Mouse (Mus musculus) E14TG2a.4 (cell line): ENCODE results near the gene Itpr2.

Experiments
- H3K27me3 ChIP-seq: 2 replicates; pipeline ENCODE4 v1.6.1; 2014; ENCODE audit warnings: low read length, control low read depth; ENCODE audit not compliant: insufficient read depth
- H3K36me3 ChIP-seq: 2 replicates; pipeline ENCODE4 v1.6.1; 2014; ENCODE audit warnings: low read length, control low read depth; ENCODE audit not compliant: insufficient read depth
- H3K4me1 ChIP-seq: replicated peaks from 2 replicates; pipeline ENCODE4 v1.6.1; 2014; ENCODE audit warnings: low read depth, low read length, control low read depth
- H3K4me3 ChIP-seq: replicated peaks from 2 replicates; pipeline ENCODE4 v1.5.1; 2014; ENCODE audit warnings: mild to moderate bottlenecking, low read length
- H3K9me3 ChIP-seq: 2 replicates; pipeline ENCODE4 v1.6.1; 2014; ENCODE audit warnings: low read length, control low read depth
- CTCF ChIP-seq: conservative IDR thresholded peaks from 2 replicates; pipeline ENCODE4 v1.5.1; 2014; ENCODE audit warnings: low read length
- NANOG ChIP-seq: IDR thresholded peaks from 2 replicates; pipeline ENCODE4 v1.6.1; 2014; ENCODE audit warnings: borderline replicate concordance, low read length, mixed read lengths
- POU5F1 ChIP-seq: IDR thresholded peaks from 2 replicates; pipeline ENCODE4 v1.6.1; 2014; ENCODE audit warnings: low read length, borderline replicate concordance

Itpr2 gene

GRCm38 (mm10) chr6:146246368-146246767, 255.7 kb downstream of the Itpr2 start:
- Histone ChIP-seq H3K4me1 (peaks cover 28% of the 10 kb centered on the region), H3K36me3 (no peaks in the 10 kb centered on the region), H3K27me3 (no peaks in the 10 kb centered on the region), H3K9me3 (peaks cover 5% of the 10 kb centered on the region), H3K4me3 (no peak overlapping the region)
- TF ChIP-seq CTCF: no peak
- no peak for TF ChIP-seq NANOG
- no peak for TF ChIP-seq POU5F1

DNA sequence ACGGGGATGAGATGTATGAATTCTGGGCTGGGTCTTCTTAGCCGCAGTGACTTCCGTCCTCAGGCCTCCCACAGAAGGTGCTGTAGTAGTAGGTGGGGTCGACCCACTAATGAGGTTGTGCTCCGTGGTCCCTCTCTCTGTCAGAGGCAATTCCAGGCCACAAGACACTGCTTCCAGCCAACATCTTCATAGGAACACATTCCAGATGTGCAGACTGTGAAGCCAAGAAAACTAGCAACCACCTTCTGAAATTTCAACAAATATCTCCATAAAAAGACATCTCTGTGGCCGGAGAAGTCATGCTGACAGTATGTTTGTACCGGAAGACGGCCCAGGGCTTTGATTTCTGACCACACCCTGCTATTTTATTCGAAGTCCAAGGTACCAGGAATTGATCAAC, 256.1 kb downstream of the Itpr2 start:
- Histone ChIP-seq H3K4me1 (peaks cover 28% of the 10 kb centered on the region), H3K36me3 (no peaks in the 10 kb centered on the region), H3K9me3 (peaks cover 5% of the 10 kb centered on the region), H3K27me3 (no peaks in the 10 kb centered on the region), H3K4me3 (no peak overlapping the region)
- TF ChIP-seq CTCF (no peak), POU5F1 (no peak), NANOG (no peak)

DNA sequence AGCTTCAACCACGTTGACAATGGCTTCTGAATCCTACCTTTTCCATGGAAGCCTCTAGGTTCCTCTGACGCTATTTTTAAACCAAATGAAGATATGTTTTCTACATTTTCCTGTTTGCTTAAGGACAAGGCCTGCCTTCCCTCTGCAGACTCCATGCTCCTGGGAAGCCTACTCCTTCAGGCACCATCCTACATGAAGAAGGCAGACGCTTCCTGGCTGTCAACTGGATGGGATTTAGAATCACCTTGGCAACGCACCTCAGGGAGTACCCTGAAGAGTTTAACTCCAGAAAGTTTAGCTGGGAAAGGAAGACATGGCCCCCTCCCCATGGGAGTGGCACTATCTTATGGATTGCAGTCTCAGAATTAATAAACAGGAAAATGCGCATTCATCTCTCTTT, 259.0 kb downstream of the Itpr2 start:
- Histone ChIP-seq H3K9me3 (peaks cover 5% of the 10 kb centered on the region), H3K4me1 (peaks cover 15% of the 10 kb centered on the region; the same call in 1 of the 2 replicates), H3K27me3 (no peaks in the 10 kb centered on the region), H3K36me3 (no peaks in the 10 kb centered on the region), H3K4me3 (no peak overlapping the region)
- TF ChIP-seq POU5F1 (no peak), NANOG (no peak)

DNA sequence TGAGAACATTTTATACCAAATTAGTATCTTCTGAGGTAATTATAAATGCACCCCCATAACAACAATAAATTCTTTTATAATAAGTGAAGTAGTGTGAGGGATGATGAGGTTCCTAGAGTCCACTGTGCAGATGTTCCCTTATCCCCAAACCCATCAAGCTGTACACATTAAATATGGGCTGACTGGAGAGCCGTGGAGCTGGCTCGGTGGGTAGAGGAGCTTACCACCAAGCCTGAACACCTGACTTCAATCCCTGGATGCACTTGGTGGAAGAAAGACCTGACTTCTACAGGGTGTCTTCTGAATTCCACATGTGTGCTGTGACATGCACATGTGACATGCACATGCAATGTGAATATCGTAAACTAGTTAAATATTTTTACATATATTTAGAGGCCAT, 260.7 kb downstream of the Itpr2 start:
- Histone ChIP-seq H3K4me3 (no peak overlapping the region), H3K9me3 (peaks cover 5% of the 10 kb centered on the region), H3K27me3 (no peaks in the 10 kb centered on the region), H3K36me3 (no peaks in the 10 kb centered on the region), H3K4me1 (no peaks in the 10 kb centered on the region; the same call in 1 of the 2 replicates)
- TF ChIP-seq CTCF (no peak), POU5F1 (no peak), NANOG (no peak)

- no peaks in the 10 kb centered on the region for H3K27me3 ChIP-seq
- H3K36me3 ChIP-seq: no peaks in the 10 kb centered on the region
- H3K9me3 ChIP-seq: no peaks in the 10 kb centered on the region; the same call in 1 of the 2 replicates
- no peak for TF ChIP-seq NANOG
- no peak overlapping the region for H3K4me3 ChIP-seq
- H3K4me1 ChIP-seq: no peaks in the 10 kb centered on the region
Measured at GRCm38 (mm10) chr6:146235165-146235564, 266.9 kb downstream of the Itpr2 start.

- Histone ChIP-seq H3K4me3 (no peak overlapping the region), H3K9me3 (no peaks in the 10 kb centered on the region; the same call in 1 of the 2 replicates), H3K36me3 (no peaks in the 10 kb centered on the region), H3K4me1 (no peaks in the 10 kb centered on the region), H3K27me3 (no peaks in the 10 kb centered on the region)
- TF ChIP-seq POU5F1 (no peak), NANOG (no peak), CTCF (no peak)
Measured at GRCm38 (mm10) chr6:146234417-146234816, 267.6 kb downstream of the Itpr2 start.

DNA sequence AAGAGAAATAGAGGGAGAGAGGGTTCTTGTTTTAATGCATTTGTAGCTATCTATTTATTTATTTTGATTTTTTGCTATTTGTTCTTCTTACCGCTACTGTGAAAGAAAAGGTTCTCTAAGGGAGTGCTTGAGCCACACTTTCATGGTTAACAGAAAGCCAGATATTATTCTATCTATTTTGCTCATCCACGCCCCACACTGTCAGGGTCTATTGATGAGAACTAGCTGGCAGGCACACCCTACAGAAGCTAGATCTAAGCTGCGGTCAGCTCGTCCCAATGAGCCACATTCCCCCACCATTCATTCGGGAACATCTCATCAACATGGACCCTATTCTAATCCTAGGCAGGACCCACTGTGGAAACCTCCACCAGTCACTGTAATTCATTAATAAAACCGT, 271.1 kb downstream of the Itpr2 start:
- H3K27me3 ChIP-seq: no peaks in the 10 kb centered on the region
- no peaks in the 10 kb centered on the region for H3K36me3 ChIP-seq

DNA sequence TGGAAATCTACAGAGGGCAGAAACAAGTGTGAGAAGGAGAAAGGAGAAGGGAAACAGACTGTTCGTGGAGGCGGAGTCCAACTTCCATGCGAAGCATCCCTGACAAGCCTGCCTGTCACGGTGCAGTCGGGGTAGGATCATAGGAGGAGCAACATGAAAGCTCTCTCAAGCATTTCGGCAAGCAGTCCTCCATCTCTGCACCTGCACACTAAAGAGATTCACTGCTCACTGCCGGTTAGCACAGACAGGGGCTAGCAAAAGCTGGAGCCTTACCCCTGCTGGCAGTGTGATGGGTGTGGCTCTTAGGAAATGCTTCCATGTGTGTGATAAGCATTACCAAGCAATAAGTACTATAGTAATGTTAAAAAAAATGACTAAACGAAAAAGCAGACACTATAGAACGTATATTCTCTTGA, 271.6 kb downstream of the Itpr2 start:
- no peaks in the 10 kb centered on the region for H3K27me3 ChIP-seq
- no peaks in the 10 kb centered on the region for H3K36me3 ChIP-seq
- H3K9me3 ChIP-seq: peaks cover 19% of the 10 kb centered on the region
- no peaks in the 10 kb centered on the region for H3K4me1 ChIP-seq
- TF ChIP-seq POU5F1 (no peak), NANOG (no peak), CTCF (no peak)
- no peak overlapping the region for H3K4me3 ChIP-seq

More for the DNA sequence above, 271.1 kb downstream of the Itpr2 start:
- Histone ChIP-seq H3K4me1 (no peaks in the 10 kb centered on the region), H3K4me3 (no peak overlapping the region), H3K9me3 (peaks cover 19% of the 10 kb centered on the region)
- no peak for TF ChIP-seq CTCF
- no peak for TF ChIP-seq POU5F1
- no peak for TF ChIP-seq NANOG

- H3K27me3 ChIP-seq: no peaks in the 10 kb centered on the region
- TF ChIP-seq POU5F1: no peak
- TF ChIP-seq NANOG: no peak
- no peak for TF ChIP-seq CTCF
- peaks cover 19% of the 10 kb centered on the region for H3K9me3 ChIP-seq
- no peaks in the 10 kb centered on the region for H3K36me3 ChIP-seq
- H3K4me3 ChIP-seq: no peak overlapping the region
- H3K4me1 ChIP-seq: no peaks in the 10 kb centered on the region
Measured at GRCm38 (mm10) chr6:146229967-146230366, 272.1 kb downstream of the Itpr2 start.
